Mouse (Mus musculus) gastrocnemius, postnatal 4 days (tissue): ENCODE results near the gene Cpne2. TPM values are rescaled to one million over a fixed set of nuclear protein-coding genes. Genes with fewer than 3 reads are reported as not detected.

Experiments used
- DNase-seq, 2 experiments: peaks; one replicate each; pipeline ENCODE4 v3.0.0; 2021 to 2022; ENCODE audit warnings: low spot score in 2 of 2, mixed read lengths in 2 of 2
- total RNA-seq, 2 experiments: library from RNA; stranded (reverse); gene quantifications; 2 replicates each; pipeline ENCODE4 v1.2.3; 2021

Gene Cpne2
- total RNA-seq, 2 experiments from 2014 or later: 20.1 to 27.0 TPM

DNA sequence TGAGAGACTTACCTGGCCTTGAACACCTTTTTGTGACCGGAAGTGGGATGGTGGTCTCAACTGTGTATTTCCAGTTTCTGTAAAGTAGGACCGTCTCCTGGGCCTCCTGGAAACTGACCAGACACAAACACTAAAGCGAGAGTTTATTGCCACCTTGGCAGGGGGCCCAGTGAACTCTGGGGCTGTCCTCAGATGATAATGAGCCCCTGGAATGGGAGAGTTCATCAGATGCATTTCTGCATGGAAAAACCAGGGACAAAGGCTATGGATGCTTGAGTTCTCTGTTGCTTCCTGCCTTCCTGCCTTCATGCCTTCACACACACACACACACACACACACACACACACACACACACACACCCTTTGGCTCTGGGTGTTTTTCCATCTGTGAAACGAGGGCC, 1.8 kb downstream of the Cpne2 start:
- no peak for DNase-seq

- no peak for DNase-seq
These were observed 2.8 kb downstream of the Cpne2 start for GRCm38 (mm10) chr8:94535631-94536030.

GRCm38 (mm10) chr8:94537456-94537855, 4.7 kb downstream of the Cpne2 start:
- no peak for DNase-seq

DNA sequence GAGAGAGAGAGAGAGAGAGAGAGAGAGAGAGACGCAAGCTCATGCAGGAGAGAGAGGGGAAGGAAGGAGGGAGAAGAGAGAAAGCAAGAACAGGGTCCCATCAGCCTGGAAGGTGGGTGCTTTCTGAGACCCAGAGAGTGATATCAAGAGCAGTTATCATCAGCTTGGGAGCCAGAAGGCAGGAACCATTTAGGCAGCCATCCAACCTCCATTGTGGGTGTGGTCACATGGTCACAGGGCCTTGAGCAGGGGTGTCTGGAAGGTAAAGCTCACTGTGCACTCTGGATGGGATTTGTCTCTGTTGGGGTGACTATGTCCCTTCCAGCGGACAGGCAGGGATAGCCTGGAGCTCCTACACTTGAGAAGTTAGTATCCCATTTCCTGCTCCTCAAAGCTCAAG, 7.2 kb downstream of the Cpne2 start:
- DNase-seq: no peak

- no peak for DNase-seq
These were observed 8.4 kb downstream of the Cpne2 start for GRCm38 (mm10) chr8:94540889-94541795.

DNA sequence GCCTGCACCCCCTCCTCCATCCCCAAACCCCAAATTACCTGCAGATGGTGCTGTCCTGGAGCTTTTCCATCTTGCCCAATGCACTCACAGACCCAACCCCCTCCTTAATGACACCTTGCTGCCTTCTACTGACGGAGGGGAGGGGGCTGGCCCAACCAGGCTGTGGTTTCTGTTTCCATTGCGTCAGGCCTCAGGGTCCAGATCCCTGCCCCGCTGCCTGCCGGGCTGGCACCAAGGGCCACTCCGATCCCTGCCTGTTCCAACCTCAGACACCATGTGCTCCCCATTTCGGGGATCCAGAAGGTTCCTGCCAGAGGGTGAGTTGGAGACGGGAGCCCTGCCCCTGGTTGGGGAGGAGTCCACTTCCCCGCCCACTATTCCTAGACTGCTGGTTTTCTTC, 11.2 kb downstream of the Cpne2 start:
- no peak for DNase-seq

DNA sequence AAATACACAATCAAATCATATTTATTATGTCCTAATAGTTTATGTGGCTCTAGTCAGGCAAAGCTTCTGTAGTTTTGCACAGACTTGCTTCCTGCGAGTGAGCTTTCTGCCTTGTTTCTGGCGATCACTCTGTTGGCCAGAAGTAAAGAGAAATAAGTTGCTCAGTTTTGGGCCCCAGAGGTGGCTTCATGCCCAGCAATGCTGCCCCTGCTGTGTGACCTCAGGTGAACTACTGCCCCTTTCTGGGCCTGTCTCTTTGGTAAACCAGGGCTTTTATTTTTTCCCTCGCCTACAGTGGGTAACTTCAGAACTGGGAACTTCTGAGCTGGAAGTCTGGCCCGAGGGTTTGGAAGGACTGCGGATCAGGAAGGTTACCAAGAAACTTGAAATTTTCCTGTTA, 16.3 kb downstream of the Cpne2 start:
- no peak for DNase-seq

DNA sequence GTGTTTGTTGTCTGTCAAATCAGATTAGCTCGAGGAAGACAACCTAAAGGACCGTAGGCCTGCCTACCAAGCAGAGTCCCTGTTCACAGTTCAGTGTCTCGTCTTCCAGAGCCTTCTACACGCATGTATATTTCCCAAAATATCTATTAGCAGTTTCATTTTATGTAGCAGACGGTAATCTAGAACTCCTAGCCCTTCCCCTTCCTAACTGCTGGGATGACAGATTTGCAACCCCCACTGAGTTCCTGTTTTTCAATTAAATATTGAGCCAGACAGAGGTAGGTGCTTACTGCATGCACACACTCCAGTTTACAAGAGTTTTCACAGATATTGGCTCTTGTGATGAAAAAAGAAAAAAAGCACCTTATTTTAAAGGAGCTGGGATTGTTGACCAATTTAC, 16.7 kb downstream of the Cpne2 start:
- no peak for DNase-seq

- no peak for DNase-seq
These were observed 17.2 kb downstream of the Cpne2 start for GRCm38 (mm10) chr8:94549998-94550397.

DNA sequence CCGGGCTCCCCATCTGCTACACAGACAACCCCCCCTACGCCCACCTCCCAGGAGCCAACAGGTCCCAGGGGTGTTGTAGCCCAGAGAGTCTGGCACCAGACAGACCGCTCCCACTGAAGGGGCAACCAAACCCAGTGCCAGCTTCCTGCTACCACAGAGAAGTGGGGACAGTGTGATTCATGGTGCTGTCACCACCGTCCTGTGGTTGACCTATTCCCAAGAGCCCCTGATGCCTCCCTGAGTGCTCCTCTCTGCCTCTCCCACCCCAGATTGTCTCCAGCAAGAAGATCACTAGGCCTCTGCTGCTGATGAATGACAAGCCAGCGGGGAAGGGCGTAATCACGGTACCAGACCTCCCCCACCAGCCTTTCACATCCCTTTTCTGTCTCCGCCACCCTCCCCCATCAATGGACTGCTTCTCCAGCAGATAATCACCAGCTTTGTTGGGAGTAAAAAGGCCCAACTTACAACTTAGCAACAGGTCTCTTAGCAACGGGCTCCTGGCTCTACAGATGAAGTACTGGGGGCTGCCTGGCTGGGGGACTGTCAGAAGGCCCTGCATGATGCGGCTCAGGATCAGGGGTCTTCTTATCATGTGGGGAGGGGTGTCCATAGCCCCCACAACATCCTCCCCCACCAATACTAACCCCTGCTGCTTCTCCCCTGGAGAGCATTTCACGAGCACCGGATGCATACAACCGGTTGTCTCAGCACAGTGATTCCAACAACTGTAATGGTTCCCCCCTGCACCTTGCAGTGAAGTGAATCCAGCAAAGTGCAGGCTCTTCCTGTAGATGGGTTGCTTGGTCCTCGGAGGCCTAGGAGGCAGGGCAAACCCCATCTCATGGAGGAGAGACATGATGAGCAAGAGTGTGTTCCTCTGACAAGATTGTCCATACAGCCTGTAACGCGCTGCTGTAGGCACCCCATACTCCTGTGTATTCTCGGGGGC, 19.0 kb downstream of the Cpne2 start:
- DNase-seq: no peak

DNA sequence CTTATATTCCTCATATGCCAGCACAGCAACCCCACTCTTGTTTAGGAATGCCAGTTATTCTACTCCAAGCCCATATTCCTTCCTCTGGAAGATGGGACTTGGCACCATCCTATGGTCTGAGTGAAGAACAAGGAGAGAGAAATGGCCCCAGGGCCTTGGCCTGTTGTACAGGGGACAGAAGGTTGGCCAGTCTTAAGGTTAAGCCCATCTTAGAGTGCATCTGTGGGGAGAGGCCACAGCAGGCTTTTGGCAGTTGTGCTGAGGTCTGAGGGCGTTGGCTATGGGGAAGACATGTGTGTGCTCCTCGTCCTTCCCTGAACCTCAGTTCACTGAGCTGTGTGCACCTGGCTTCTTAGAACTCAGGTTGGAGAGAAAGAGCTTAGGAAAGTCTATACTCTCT, 19.9 kb downstream of the Cpne2 start:
- no peak for DNase-seq

- DNase-seq: no peak
These were observed 24.5 kb downstream of the Cpne2 start for GRCm38 (mm10) chr8:94557281-94557680.

- DNase-seq: no peak
These were observed 28.5 kb downstream of the Cpne2 start for GRCm38 (mm10) chr8:94561256-94561655.

GRCm38 (mm10) chr8:94564421-94564820, 31.6 kb downstream of the Cpne2 start:
- DNase-seq: no peak

GRCm38 (mm10) chr8:94566033-94566432, 33.2 kb downstream of the Cpne2 start:
- DNase-seq: no peak

GRCm38 (mm10) chr8:94566446-94567158, 33.8 kb downstream of the Cpne2 start:
- no peak for DNase-seq

DNA sequence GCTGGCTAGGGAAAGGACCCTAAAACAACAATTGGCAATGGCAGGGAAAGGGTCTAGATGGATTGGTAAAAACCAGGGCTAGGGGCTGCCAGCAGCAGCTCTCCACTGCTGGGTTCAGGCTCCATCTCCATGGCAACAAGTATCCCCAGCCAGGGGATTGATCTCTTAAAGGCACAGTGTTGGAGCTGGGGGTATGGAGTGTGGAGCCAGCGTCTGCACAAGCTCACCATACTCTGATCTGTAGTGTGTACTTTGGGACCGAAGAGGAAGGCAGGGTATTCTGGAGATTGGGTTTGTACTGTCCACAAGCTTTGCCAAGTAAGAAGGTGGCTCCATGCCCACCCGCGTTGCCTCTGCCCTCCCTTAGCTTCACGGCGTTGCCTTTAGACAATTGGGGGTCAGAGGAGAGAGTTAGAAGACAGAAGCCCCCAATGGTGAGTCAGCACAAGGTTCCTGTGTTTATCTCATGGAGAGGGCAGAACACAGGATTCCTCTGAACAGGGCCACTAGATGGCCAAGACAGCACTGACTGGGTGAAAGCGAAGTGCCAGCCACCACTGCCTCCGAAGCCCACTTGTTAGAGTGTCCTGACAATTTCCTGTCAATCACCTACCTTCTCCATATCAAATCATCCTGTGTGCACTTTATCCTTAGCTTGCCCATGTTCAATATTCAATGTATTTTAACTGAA, 34.5 kb downstream of the Cpne2 start:
- DNase-seq: no peak

DNA sequence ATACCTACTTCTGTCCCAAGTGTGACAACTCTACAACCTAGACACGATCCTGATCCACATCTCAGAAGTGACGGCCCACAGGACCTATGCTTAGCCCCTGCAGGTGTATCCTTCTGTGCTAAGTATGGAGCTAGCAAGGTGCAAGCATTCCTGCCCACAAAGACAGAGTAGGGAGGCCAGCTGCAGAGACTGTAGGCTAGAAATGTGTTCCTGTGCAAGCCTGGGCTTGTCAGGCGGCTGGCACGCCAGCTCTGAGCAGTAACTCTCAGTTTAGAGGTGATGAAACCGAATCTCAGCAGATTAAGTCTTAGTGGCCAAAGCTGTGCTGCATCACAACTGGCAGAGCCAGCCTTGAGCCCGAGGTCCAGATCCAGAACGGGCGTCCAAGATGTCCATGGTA, 35.3 kb downstream of the Cpne2 start:
- no peak for DNase-seq

- no peak for DNase-seq
These were observed 36.6 kb downstream of the Cpne2 start for GRCm38 (mm10) chr8:94569419-94569818.

DNA sequence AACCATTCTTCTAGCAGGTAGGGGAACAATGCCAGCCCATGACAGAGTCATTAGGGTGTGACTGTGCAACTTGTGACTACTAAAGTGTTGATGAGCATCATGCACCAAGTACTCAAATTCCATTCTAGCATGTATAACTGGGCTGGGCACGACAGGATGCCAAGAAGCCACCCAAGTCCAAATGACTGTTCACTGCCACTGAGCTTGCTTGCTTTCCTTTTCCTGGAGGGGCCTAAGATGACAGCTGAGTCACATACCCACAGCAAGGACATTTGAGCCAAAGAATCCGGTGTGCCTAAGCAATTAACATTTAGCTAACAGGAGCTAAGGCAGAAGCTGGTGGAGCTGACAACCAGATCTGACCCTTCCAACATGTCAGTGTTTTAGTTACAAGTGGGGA, 39.1 kb downstream of the Cpne2 start:
- DNase-seq: no peak
